In genomic region chr10:75620818-75621217, GRCm38 (mm10) we compare ENCODE assay signal across 1 mouse cellular context.
A peak's percentile ranks its signal among the peaks of the same experiment; 100 is the strongest.
TF ChIP-seq lines count a peak whose summit lies in the region.

No protein-coding gene starts in this region.

TF ChIP-seq in MEL, 35 proteins besides CTCF, POLR2A, EP300 and RAD21:
- TF ChIP-seq UBTF (IDR thresholded peaks at IDR 0.05; ENCODE audit: borderline replicate concordance, insufficient read depth, low read depth, low read length) (no peak), TCF12 (IDR thresholded peaks at IDR 0.05; ENCODE audit: low read depth, low read length) (no peak), SMC3 (IDR thresholded peaks at IDR 0.05; ENCODE audit: low read depth, low read length) (peak; percentile 22; the same call in 1 of the 2 replicates), SIN3A (IDR thresholded peaks at IDR 0.05; ENCODE audit: low read length) (no peak), ZMIZ1 (IDR thresholded peaks at IDR 0.05; ENCODE audit: low read depth, low read length) (no peak)
